Mouse (Mus musculus): ENCODE measurements around the gene Slc4a1.

GRCm38 (mm10) chr11:102411704-102412103 lies 45.7 kb upstream of the Slc4a1 start:
- TF ChIP-seq CTCF (IDR thresholded peaks at IDR 0.05; ENCODE audit: insufficient read depth, low read depth, low read length) (peak; percentile 63; the same call in 1 of the 2 replicates), POLR2A (IDR thresholded peaks at IDR 0.05; ENCODE audit: insufficient read depth, low read depth, low read length) (no peak)
